In the genomic region with DNA sequence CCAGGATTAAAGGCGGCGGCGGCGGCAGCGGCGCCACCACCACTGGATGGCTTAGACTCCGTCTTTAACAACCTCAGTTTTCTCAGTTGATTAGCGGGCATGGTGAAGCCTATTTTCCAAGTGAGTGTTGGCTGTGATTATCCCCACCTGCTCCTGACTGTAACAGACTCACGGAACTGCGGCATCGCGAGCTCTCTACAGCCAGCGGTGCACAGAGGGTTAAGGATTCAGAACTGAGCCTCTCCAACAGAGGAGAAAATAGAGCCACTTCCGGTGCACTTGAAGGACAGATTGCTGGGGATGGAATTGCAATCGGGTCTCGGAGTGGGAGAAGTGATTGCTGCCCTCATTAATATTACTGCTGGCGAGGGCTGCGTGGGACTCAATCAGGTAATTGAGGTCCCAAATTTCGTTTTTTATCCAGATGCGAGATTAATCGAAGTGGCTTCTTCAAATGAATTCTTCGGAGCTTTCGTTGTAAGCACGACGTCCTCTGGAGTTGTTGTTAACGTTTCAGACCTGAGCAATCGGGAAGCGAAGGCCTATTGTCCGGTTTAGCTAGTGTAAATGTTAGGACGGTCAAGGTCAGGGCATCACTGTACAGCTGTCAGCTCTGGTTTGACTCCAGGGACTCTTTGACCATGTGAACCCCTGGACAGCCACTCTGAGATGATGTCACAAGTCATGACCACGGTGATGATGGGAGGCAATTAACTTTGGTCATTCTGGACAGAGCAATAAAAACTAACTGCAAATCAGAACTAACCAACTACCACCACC, we compare ENCODE assay signal across 8 mouse cellular contexts.
A peak's percentile ranks its signal among the peaks of the same experiment; 100 is the strongest.
DNase-seq lines count a peak whose midpoint lies in the region; ATAC-seq and TF ChIP-seq lines count a peak whose summit lies in the region.

No protein-coding gene starts in this region.

- TF ChIP-seq CTCF in gastrocnemius, adult 2 months (IDR thresholded peaks at IDR 0.05) = no peak
- no peak for TF ChIP-seq CTCF in brain, embryonic 14.5 days (IDR thresholded peaks at IDR 0.05; ENCODE audit: borderline replicate concordance, extremely low read depth, insufficient read depth, insufficient read length)
- TF ChIP-seq CTCF in heart, postnatal 0 days (IDR thresholded peaks at IDR 0.05; ENCODE audit: low read depth) = no peak
- TF ChIP-seq CTCF in lung, adult 2 months (IDR thresholded peaks at IDR 0.05; ENCODE audit: insufficient read depth, low read length) = no peak

- H3K27me3 ChIP-seq in heart, postnatal 0 days (ENCODE audit: control insufficient read depth, insufficient read depth, low read length) = no peaks in the 10 kb centered on the region
- H3K27me3 ChIP-seq in midbrain, embryonic 10.5 days (ENCODE audit: low read depth, poor library complexity, severe bottlenecking) = 0 out of 2 replicates have a peak, but pooled peaks cover 6% of the 10 kb centered on the region

- ATAC-seq in heart, postnatal 0 days (ENCODE audit: insufficient read depth, low read depth) = peak; percentile 85
- no peak for ATAC-seq in erythroid progenitor cell, adult 5-6 weeks (replicated peaks; ENCODE audit: low FRiP score, poor library complexity, severe bottlenecking)
- no peak for ATAC-seq in granulocyte monocyte progenitor cell, adult 5-6 weeks (replicated peaks; ENCODE audit: poor library complexity, severe bottlenecking)

- peaks cover 3% of the 10 kb centered on the region; the same call in 1 of the 2 replicates for H3K4me1 ChIP-seq in heart, postnatal 0 days (ENCODE audit: control insufficient read depth, insufficient read depth)
- H3K4me1 ChIP-seq in midbrain, embryonic 10.5 days = peaks cover 10% of the 10 kb centered on the region; the same call in 1 of the 2 replicates
- H3K4me1 ChIP-seq in lung, adult 2 months (ENCODE audit: control insufficient read depth, insufficient read depth, low read length) = no peaks in the 10 kb centered on the region

- H3K4me3 ChIP-seq in gastrocnemius, adult 2 months = peak overlapping the region; percentile 61
- H3K4me3 ChIP-seq in heart, postnatal 0 days (ENCODE audit: low read depth, low read length) = peak overlapping the region; percentile 24
- peak overlapping the region; percentile 20; the same call in 1 of the 2 replicates for H3K4me3 ChIP-seq in midbrain, embryonic 10.5 days
- no peak overlapping the region for H3K4me3 ChIP-seq in lung, adult 2 months (replicated peaks; ENCODE audit: extremely low read depth, low read depth, low read length)

- H3K9me3 ChIP-seq in heart, postnatal 0 days (replicated peaks; ENCODE audit: control insufficient read depth, low read length) = no peaks in the 10 kb centered on the region
- H3K9me3 ChIP-seq in midbrain, embryonic 10.5 days (replicated peaks) = no peaks in the 10 kb centered on the region

- H3K27ac ChIP-seq in gastrocnemius, adult 2 months = peak overlapping the region; percentile 46
- peak overlapping the region; percentile 40; the same call in 1 of the 2 replicates for H3K27ac ChIP-seq in heart, postnatal 0 days (ENCODE audit: low read depth)
- H3K27ac ChIP-seq in midbrain, embryonic 10.5 days (replicated peaks) = 0 out of 2 replicates have a peak overlapping the region, but pooled peaks have one; percentile 33

- 35% methylated on average over 31 of the region's 31 CpGs for WGBS in heart, postnatal 0 days
- WGBS in midbrain, embryonic 10.5 days = 69% methylated on average over 31 of the region's 31 CpGs
- WGBS in lung, adult 2 months = 48% methylated on average over 31 of the region's 31 CpGs

- H3K4me2 ChIP-seq in heart, postnatal 0 days (ENCODE audit: low read depth, low read length) = peak overlapping the region; percentile 48

- intact Hi-C loops in gastrocnemius, adult 2 months (cut with DNase I) = loop anchor here (5.0 kb wide), 2 partner anchors 66 to 246 kb away; no protein-coding TSS in a partner anchor
- intact Hi-C loops in gastrocnemius, postnatal 36 days (cut with DNase I) = no loop called here

- TF ChIP-seq POLR2A in brain, embryonic 14.5 days (IDR thresholded peaks at IDR 0.05; ENCODE audit: borderline replicate concordance, extremely low read depth, insufficient read depth, insufficient read length, poor library complexity, severe bottlenecking) = no peak
- no peak for TF ChIP-seq POLR2A in lung, adult 2 months (IDR thresholded peaks at IDR 0.05; ENCODE audit: borderline replicate concordance, extremely low read depth, low read depth, low read length)

- no peak overlapping the region; the same call in 1 of the 2 replicates for H3K9ac ChIP-seq in heart, postnatal 0 days (replicated peaks; ENCODE audit: low read depth, low read length)

- TF ChIP-seq EP300 in heart, postnatal 0 days (IDR thresholded peaks at IDR 0.05; ENCODE audit: low read depth) = no peak

- DNase-seq in gastrocnemius, adult 2 months = no peak
- no peak for DNase-seq in gastrocnemius, postnatal 36 days
- peak; percentile 69 for DNase-seq in brain, embryonic 14.5 days (ENCODE audit: low read depth)
- peak; percentile 51 for DNase-seq in heart, postnatal 0 days (ENCODE audit: low spot score)
- no peak for DNase-seq in midbrain, embryonic 10.5 days (ENCODE audit: low spot score)
- DNase-seq in lung, adult 2 months = no peak

- H3K36me3 ChIP-seq in heart, postnatal 0 days (replicated peaks; ENCODE audit: control insufficient read depth, insufficient read depth, low read length) = no peaks in the 10 kb centered on the region
- H3K36me3 ChIP-seq in midbrain, embryonic 10.5 days = no peaks in the 10 kb centered on the region

Comparison
In these comparisons a context has a peak if more than half of its experiments do, and no peak if none do; other contexts are left out.
1. DNase-seq: peak in brain, embryonic 14.5 days (single experiment) and heart, postnatal 0 days (single experiment); none in gastrocnemius, adult 2 months (single experiment), gastrocnemius, postnatal 36 days (0 of 2), midbrain, embryonic 10.5 days (single experiment) and lung, adult 2 months (single experiment).
2. Peak in every context shown above with its lines, with median percentiles within 50 percentile points of each other: H3K27ac ChIP-seq.